Mouse (Mus musculus): ENCODE measurements at regions not wholly inside any gene's neighbourhood (a gene's known extent, or its start where the extent isn't known, plus 50 kb on each side); places are given as distances from the start of the nearest gene placed in this dataset.

DNA sequence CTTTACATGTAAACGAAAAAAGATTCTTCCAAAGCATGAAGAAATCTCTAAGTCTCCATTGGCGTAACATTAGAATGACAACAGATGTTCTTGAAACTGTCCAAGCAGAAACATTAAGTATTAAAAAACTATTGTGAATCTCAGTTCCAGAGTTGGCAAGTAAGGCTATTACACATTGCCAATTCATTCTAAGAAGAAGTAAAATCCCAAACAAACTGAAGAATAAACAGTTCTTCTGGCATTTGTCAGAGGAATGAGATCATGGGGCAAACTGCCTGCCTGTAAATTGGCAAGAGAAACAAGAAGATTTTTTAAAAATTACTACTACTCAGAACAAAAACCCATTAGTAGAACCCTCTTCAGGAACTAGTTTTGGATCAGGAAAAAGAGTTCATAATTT lies 680.1 kb downstream of the Nova1 start:
- DNase-seq (ENCODE audit: low spot score in 2 of 2), result no peak

DNA sequence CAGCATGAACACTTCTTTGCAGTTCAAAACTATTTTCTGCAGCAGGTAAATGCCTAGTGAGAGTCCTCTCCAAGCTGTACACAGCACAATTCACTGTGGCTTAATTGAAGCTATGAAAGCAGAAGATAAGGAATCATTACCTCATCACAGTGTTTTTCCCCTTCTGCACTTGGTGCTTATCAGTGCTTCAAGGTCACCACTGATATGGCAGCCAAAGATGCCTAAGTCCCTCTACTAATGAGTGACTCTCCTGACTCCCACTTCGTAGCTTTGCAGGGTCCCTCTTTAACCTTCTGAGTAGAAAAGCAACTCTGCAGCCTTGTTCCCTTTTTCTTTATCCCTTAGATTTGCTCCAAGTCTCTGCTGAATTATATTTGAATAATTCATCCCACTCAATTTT lies 692.9 kb downstream of the Nova1 start:
- DNase-seq (ENCODE audit: low spot score in 2 of 2), result no peak

DNA sequence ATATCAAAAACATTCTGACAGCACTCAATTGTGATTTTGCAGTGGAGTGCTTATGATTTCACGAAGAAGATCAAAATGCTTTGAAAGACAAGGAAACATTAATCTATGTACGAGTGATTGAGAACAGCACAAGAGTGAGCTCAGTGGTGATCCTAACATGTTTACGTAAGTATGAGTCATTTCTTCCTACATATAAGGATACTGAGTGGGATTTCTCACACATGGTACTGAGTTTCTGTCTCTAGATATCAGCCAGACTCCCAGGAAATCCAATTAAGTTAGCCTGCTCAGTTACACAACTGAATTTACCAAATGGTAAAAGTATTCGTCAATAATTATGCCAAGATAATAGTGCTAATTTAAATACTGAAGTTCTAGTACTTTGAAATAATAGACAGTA lies 707.4 kb downstream of the Nova1 start:
- no peak for DNase-seq (ENCODE audit: low spot score in 2 of 2)

DNA sequence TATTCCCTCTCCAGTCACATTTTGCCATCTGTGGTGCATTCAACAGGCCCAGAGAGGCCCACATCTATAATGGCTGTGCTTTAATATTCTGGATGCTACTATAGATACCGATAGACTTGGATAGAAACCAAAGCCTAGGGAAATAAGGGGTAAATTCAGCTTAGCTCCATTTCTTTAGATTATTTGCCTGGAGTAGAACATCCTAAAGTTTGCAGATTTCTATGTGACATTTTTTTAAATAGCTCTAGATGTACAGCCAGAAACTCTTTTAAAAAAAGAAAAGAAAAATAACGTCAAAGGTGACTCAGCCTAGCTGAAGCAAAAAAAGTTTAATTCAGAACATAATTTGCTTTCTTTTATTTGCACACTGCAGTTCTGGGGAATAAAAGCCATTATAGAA lies 735.4 kb downstream of the Nova1 start:
- no peak for DNase-seq (ENCODE audit: low spot score in 2 of 2)

DNA sequence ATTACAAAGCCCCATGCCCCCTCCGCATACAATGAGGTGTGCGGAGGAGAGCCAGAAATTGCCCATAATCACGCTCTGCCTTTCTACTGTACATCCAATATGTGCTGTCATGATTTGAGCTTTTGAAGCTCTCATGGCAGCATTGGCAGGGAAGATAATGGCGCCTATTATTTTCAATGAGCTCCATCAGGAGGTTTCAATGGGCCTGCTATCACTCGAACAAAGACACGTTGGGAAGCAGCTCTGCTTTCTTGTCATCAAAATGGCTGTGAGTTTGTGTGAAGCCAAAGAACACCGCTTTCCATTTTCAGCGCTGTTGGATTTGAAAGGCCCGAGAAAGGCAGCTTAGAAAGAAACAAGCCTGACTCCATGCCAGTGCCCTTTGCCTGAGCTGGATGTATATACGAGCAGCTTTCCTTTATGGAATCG lies 742.9 kb downstream of the Nova1 start:
- no peak for DNase-seq (ENCODE audit: low spot score in 2 of 2)

DNA sequence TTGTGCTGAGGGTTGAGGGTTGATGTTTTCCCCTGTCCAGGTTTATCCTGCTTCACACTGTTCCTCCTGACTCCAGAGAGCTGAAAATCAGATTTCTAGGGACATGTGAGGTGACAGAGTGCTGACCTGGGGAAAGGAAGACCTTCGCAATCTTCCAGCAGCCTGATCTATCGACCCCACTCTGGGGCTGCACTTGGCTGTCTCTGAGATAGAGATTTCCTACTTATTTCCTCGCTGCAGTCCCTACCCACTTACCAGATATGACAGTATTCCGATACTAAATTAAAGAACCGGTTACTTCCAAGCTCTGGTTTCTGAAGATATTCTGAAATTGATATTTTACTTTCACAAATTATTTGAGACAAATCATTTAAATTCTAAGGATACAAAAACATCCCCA lies 743.4 kb downstream of the Nova1 start:
- DNase-seq (ENCODE audit: low spot score in 2 of 2), result no peak

DNA sequence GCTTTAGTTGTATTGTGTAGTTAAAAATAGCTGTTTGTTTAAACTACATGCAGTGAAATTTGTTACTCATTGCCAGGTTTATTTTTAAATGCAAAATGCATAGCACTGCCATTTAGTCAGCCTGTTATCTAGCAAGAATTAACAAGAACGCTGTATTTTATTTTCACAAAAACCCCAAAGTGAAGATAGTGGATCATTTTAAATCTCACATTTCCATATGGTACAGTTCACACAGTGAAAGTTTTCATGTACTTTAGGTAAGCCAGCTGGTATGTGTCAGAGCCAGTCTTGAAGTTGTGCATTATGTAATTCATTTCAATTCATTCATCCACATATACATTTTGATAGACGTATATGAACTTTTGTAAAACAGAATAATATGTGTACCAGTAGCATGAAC lies 751.8 kb downstream of the Nova1 start:
- DNase-seq (ENCODE audit: low spot score in 2 of 2), result no peak

DNA sequence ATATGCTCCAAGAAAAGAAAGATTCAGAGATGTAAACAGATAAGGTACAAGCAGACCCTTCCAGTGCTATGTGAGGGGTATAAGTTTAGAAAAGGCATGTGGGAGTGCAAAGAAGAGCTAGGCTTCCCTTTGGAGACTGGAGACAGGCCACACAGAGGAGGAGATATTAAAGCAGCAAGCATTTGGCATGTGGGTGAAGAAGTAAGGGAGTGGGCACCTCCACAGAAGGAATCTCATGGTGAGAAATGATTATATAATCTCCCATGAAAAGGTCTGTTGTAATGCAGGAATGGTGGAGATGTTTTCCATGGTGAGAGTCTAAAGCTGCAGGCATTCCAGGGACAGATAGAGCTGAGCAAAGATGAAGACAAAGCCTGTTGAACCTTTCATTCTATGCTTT lies 778.1 kb downstream of the Nova1 start:
- DNase-seq (ENCODE audit: low spot score in 2 of 2), result peak in 1 of 2 experiments; percentile 83

DNA sequence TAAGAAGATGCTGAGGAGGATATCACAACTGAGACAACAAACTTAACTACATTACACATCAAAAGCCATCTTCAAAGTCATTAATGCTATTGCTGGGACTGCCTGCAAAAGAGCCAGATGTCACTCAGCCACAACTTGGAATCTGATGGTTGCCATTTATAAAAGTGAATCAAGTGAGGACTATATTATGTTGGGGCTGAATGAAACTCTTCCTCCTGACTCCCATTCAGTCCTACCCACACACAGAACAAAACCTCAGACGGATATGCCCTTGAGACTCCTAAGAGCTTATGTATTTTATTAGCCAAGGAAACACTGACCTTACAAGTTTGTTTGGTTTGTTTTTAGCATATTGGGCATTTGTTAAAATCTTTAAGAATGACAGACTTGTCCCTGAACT lies 778.5 kb downstream of the Nova1 start:
- DNase-seq (ENCODE audit: low spot score in 2 of 2), result peak in 1 of 2 experiments; percentile 12

DNA sequence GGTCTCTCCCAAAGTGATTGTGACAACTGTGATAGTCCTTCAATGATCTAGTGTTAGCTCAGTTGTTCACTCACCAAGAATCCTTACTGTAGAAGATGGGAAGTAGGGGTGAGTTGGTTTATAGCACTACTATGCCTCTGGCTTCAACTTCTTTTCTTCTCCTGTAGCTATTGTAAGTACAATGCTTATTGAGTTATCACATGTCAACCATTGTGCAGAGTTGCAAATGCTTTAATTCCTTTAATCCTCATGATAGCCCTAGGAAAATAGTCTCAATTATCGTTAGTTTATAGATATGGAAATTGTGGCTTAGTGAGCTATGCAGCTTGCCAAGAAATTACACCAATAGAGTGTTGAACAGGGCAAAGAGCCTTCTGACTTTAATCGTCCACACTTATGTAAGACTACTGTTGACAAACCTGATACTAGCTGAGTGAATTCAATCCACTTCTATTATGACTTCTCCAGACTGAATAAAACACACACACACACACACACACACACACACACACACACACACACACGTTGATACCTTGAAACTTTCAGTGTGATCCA lies 782.1 kb downstream of the Nova1 start:
- DNase-seq (ENCODE audit: low spot score in 2 of 2), result no peak

DNA sequence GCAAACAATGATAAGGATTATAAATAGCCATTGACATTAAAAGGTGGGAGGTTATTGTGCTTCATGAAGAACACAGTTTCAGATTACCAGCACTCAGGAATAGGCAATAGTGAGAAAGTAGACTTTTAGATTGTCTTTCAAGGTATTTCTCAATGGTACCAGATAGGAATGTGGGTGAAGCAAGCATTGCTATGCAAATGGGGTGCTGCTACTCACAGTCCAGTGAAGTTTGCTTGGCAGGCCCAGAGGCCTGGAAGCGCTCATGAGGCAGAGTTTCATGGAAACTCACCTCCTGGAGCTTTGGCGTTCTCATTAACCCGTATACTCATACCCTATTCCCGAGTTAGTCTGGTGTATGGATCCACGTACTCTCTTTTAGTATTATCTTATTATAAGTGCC lies 793.5 kb downstream of the Nova1 start:
- no peak for DNase-seq (ENCODE audit: low spot score in 2 of 2)

DNA sequence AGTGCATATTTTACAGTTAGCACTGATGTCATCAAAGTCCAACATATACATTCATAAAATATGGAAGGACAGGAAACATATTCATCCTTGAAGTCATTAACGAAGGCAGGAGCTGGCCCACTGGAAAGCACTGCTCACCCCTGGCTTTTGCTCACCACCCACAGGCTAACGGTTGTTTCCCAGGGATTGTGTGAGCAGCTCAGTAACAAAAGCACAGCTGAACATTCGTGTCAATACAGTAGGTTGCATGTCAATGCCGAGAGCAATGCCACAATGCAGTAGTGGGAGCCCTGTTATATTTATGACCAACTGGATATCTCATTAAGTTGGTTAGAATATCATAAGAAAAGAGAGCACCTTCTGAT lies 797.2 kb downstream of the Nova1 start:
- DNase-seq (ENCODE audit: low spot score in 2 of 2), result no peak

DNA sequence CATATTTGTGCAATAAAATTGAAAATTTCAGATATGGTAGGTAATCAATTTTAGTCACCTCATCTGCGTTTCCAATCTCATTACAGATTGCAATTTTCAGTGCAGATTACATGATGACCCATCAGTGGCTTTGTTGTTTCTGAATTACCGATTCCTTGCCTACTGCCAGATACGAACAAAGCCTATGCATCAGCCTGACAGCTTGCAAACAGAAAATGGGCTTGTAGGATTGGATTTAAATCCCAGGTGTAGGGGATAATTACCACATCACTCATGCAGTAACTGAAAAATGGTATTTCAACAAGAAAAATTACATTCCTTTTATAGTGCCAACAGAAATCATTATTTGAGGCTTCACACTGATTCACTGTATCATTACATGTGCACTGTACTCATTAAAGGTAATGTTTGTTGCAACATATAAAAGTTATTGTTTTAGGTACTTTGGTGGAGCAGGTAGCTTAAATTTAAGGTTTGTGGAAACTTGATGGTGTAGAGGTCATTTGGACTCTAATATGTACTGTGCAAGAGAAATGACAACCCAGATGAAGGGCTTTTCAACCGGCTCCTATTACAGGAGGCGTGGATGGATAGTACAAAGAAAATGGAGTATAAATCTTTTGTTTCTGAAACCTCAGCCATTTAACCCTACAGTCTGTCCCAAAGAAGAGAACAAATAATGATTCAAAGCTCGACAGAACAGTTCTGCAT lies 797.7 kb downstream of the Nova1 start:
- no peak for DNase-seq (ENCODE audit: low spot score in 2 of 2)

DNA sequence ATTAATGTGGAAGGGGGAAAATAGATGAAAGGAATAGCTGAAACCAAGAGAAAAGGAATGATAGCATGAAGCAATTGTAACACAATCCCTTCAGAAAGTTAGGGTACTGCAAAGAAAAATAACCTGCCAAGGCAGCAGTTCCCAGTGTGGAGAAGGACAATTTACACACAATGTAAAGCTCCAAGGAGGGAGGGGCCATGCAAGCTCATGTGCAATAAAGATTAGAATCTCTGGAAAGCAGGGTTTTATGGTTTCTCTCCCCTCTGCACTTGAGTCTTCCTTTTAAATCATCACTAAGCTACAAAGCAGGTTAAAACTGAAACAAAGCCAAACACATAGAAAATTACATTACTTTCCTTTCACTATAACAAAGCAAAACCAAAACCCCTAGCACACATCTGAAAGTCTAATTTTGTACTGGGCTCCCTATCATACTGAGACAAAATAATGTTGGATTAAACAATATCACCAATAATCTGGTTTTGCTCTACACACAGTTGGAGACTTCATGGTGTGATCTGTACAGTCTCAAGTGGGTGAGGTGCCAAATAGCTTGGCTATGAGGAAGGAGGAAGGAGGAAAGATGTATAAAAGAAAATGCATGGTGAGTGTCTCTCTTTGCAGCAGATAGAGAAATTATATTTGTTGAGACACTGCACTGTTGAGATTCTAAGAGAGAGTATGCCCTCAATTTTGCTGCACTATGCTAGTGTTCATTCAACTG lies 840.9 kb downstream of the Nova1 start:
- no peak for DNase-seq (ENCODE audit: low spot score in 2 of 2)

DNA sequence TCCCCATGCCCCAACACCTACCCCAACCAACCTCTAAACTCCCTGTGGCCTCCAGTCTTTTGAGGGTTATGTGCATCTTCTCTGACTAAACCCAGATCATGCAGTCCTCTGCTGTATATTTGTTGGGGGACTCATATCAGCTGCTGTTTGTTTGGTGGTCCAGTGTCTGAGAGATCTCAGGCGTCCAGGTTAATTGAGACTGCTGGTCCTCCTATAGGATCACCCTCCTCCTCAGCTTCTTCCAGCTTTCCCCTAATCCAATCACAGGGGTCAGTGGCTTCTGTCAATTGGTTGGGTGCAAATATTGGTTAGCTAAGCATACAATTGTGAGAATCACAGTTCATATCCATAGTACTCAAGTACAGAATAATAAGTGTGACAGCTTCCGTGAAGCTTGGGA lies 842.9 kb downstream of the Nova1 start:
- DNase-seq (ENCODE audit: low spot score in 2 of 2), result no peak

DNA sequence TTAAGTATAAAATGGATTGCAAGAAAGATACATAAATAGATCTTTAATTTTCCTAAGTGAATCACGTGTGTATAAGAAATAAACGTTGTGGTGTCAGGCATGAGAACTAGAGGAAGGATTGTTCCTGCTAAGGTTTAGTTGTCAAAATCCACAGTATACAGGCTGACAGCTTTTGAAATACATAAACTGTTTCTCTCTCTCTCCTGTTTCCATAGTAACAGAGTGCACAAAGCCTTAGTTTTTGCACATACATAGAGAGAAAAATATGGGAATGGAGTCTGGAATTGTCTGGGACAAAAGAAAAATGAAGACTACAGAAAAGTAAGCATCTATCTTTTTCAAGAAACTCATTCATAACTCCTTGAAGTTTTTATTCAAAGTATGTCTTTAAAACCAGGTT lies 848.3 kb downstream of the Nova1 start:
- DNase-seq (ENCODE audit: low spot score in 2 of 2), result no peak

DNA sequence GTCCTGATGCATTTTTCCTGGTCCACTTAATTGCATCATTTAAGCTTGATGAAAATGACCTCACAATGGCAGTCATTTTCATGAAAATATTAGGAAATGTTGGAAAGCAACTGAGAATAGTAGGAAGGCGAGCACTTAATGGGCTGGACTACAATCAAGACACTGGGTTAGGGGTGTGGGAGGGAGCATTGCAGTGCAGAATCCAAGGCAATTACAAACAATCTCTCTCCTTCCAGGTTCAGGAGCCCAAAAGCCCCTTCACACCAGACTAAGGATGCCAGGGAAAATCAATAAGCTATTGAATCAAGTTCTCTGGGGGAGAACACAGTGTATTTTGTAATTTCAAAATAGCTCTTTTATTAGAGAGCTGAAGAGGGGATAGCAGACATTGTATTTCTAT lies 848.8 kb downstream of the Nova1 start:
- no peak for DNase-seq (ENCODE audit: low spot score in 2 of 2)

DNA sequence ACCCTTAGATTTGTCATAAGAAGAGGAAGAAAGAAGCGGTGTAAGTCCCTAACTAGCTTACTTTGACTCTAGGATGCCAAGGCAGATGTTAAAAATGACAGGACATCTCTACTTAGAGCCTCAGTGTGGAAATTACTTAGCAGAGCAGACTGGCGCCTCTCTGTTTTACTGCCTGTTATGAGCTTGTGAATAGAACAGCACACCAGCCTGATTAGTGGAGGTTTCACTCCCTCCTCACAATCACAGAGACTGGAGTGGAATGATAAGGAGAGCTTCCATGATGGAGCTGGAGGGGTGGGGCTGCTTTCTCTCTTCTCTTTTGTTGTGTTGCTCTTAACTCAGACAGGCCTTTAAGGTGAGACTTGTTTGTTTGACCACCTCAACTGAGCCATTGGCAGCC lies 871.8 kb downstream of the Nova1 start:
- no peak for DNase-seq (ENCODE audit: low spot score in 2 of 2)

DNA sequence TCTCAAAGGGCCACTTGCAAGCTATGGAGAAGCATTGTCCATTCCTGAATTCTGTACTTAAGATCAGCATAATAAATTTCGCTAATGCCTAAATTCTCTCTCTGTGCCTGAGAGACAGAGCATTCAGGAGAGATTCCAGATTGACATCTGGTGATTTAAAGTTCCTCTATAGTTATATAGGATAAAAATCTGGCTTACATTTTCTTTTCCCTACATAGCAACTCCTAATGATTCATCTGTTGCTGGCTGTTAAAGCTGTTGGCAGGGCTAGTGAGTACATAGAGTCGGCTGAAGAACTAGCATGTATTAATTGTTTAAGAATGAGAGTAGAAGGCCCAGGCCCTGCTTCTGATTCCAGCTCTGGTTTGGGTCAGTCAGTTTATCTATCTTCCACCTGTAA lies 870.0 kb upstream of the Stxbp6 start:
- no peak for DNase-seq (ENCODE audit: low spot score in 2 of 2)

DNA sequence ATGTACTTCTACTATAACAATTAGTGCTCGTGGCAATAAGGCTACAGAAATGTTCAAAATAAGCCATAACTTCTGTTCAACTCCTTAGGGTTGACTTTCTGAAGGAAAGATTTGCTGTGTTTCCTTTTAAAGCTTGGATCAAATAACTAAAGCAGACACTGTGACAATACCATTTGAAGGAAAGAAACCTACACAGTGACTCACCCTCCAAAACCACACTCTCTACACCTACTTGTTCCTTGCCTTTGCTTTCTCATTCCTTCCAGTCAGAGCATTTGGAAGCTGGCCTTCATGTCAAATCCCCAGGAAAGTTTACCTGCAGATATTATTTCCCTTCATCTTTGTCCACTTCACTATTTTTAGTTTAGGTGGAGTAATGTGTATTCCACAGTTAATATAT lies 867.9 kb upstream of the Stxbp6 start:
- no peak for DNase-seq (ENCODE audit: low spot score in 2 of 2)

DNA sequence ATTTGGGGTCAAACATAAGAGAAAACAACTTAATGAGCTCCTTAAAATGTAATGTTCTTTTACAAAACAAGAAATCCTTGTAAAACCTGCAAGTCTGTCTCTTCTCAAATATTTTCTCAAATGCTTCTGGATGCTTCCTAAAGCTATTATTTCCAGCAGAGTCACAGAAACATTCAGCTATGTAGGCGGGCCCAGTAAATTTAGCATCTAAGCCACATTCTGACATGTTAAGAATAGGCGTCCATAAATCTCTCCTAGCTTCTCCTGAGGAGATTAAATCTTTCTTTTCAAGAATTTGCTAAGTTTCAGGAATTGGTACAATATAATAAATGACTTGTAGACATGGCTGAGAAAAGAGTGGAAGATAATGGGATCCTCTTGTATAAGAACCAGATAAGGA lies 858.9 kb upstream of the Stxbp6 start:
- peak in 1 of 2 experiments; percentile 16 for DNase-seq (ENCODE audit: low spot score in 2 of 2)

DNA sequence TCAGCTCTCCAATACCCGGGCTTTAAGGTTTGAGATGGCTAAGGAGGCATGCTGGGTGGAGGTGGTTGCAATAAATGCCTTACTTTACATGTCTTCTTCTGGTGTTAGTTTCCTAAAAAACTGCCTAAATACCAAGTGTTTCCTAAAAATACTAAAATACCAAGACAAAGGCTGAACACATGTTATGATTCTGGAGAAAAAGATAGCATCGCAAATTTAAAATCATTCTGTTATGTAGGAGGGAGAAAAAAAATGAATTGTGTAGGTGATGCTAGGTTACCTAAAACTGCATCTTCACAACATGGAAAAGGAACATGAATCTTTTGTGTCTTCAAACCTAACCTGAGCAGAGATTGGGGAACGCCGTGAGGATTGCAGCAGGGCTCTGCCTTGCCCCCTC lies 857.7 kb upstream of the Stxbp6 start:
- peak in 1 of 2 experiments; percentile 44 for DNase-seq (ENCODE audit: low spot score in 2 of 2)

DNA sequence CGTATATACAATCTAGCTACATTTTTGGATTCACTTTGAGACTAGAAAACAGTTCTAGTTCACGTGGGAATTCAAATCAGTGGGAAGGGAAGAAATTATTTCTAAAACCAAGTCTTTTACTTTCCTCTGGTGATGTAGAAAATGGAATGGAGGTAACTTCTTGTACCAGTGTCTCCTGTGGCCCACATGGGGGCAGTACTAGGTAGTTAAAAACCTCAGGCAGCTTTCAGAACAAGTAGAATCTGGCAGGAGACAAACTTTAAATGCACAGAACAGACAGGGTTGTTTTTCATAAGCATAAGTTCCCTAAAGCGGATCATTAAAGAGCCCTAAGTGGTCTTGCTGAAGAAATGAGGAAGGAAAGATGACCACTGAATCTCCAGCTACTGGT lies 855.2 kb upstream of the Stxbp6 start:
- DNase-seq (ENCODE audit: low spot score in 2 of 2), result peak in 1 of 2 experiments; percentile 42
